Mouse (Mus musculus): ENCODE measurements around the gene 1700020A23Rik. TPM values are rescaled to one million over a fixed set of nuclear protein-coding genes. Genes with fewer than 3 reads are reported as not detected.

1700020A23Rik gene
- polyA plus RNA-seq, 1 experiment from 2014 or later = 0.51 TPM

GRCm38 (mm10) chr2:130454748-130455370 is 49.8 kb downstream of the 1700020A23Rik start:
- H3K9me3 ChIP-seq (replicated peaks; ENCODE audit: control insufficient read depth, low read length, poor library complexity, severe bottlenecking) = no peaks in the 10 kb centered on the region
- no peak for ATAC-seq
- WGBS = 71% methylated on average over 6 of the region's 6 CpGs

More at GRCm38 (mm10) chr2:130454748-130455370, 49.8 kb downstream of the 1700020A23Rik start:
- H3K4me2 ChIP-seq (ENCODE audit: low read length) = no peak overlapping the region
- peaks cover 21% of the 10 kb centered on the region for H3K4me1 ChIP-seq (ENCODE audit: control insufficient read depth, insufficient read depth, low read length)
- H3K27ac ChIP-seq (ENCODE audit: low read length) = no peak overlapping the region
- no peak overlapping the region for H3K4me3 ChIP-seq (ENCODE audit: low read depth, low read length)
- no peak overlapping the region for H3K9ac ChIP-seq (ENCODE audit: low read depth, low read length)
- no peaks in the 10 kb centered on the region for H3K27me3 ChIP-seq (ENCODE audit: control insufficient read depth, insufficient read depth, low read depth, low read length)
- no peaks in the 10 kb centered on the region for H3K36me3 ChIP-seq (ENCODE audit: control insufficient read depth, insufficient read depth, low read length)

Other genes starting within 250 kb of the 1700020A23Rik start
- gene Snrpb, start 225.9 kb upstream of the 1700020A23Rik start, polyA plus RNA-seq (2015; fragmentation: Nextera tagmentation; extraction: Ambion mirVana) = 286 and 305 TPM in 2 replicates
- not detected in 2 replicates for gene Tmc2, start 210.1 kb upstream of the 1700020A23Rik start, polyA plus RNA-seq (2015; fragmentation: Nextera tagmentation; extraction: Ambion mirVana)
- 237 and 239 TPM in 2 replicates for gene Nop56, start 130.8 kb upstream of the 1700020A23Rik start, polyA plus RNA-seq (2015; fragmentation: Nextera tagmentation; extraction: Ambion mirVana)
- 170 and 186 TPM in 2 replicates for gene Idh3b, start 120.7 kb upstream of the 1700020A23Rik start, polyA plus RNA-seq (2015; fragmentation: Nextera tagmentation; extraction: Ambion mirVana)
- 3.7 and 4.6 TPM in 2 replicates for gene Ebf4, start 110.1 kb upstream of the 1700020A23Rik start, polyA plus RNA-seq (2015; fragmentation: Nextera tagmentation; extraction: Ambion mirVana)
- 20.7 and 26.2 TPM in 2 replicates for gene Cpxm1, start 7.7 kb upstream of the 1700020A23Rik start, polyA plus RNA-seq (2015; fragmentation: Nextera tagmentation; extraction: Ambion mirVana)
- gene Gm28372, start within 50 bp of the 1700020A23Rik start, polyA plus RNA-seq (2015; fragmentation: Nextera tagmentation; extraction: Ambion mirVana) = 0.14 TPM in 1 of 2 replicates, not detected in the other
- 0.21 TPM in 1 of 2 replicates, not detected in the other for gene Tmem239, start 1.2 kb downstream of the 1700020A23Rik start, polyA plus RNA-seq (2015; fragmentation: Nextera tagmentation; extraction: Ambion mirVana)
- 99.2 and 110 TPM in 2 replicates for gene Vps16, start 19.1 kb downstream of the 1700020A23Rik start, polyA plus RNA-seq (2015; fragmentation: Nextera tagmentation; extraction: Ambion mirVana)
- gene Pced1a, start 19.4 kb downstream of the 1700020A23Rik start, polyA plus RNA-seq (2015; fragmentation: Nextera tagmentation; extraction: Ambion mirVana) = 15.4 and 15.7 TPM in 2 replicates
- gene Ptpra, start 45.0 kb downstream of the 1700020A23Rik start, polyA plus RNA-seq (2015; fragmentation: Nextera tagmentation; extraction: Ambion mirVana) = 137 and 144 TPM in 2 replicates
- 99.4 and 109 TPM in 2 replicates for gene Mrps26, start 158.5 kb downstream of the 1700020A23Rik start, polyA plus RNA-seq (2015; fragmentation: Nextera tagmentation; extraction: Ambion mirVana)
- gene Oxt, start 170.9 kb downstream of the 1700020A23Rik start, polyA plus RNA-seq (2015; fragmentation: Nextera tagmentation; extraction: Ambion mirVana) = 0.93 and 15.3 TPM in 2 replicates
- gene Avp, start 177.3 kb downstream of the 1700020A23Rik start, polyA plus RNA-seq (2015; fragmentation: Nextera tagmentation; extraction: Ambion mirVana) = 76.0 and 77.8 TPM in 2 replicates
- gene Fastkd5, start 224.8 kb downstream of the 1700020A23Rik start, polyA plus RNA-seq (2015; fragmentation: Nextera tagmentation; extraction: Ambion mirVana) = 10.2 and 11.4 TPM in 2 replicates
- gene Ubox5, start 224.8 kb downstream of the 1700020A23Rik start, polyA plus RNA-seq (2015; fragmentation: Nextera tagmentation; extraction: Ambion mirVana) = 8.4 and 8.9 TPM in 2 replicates
- 17.7 and 20.7 TPM in 2 replicates for gene Lzts3, start 237.5 kb downstream of the 1700020A23Rik start, polyA plus RNA-seq (2015; fragmentation: Nextera tagmentation; extraction: Ambion mirVana)